Mouse (Mus musculus) heart, embryonic 15.5 days (tissue): Measurements from ENCODE around the gene Deup1. TPM values are rescaled to one million over a fixed set of nuclear protein-coding genes. Genes with fewer than 3 reads are reported as not detected.
"Not testable (repeated sequence)": the region's sequence is repeated elsewhere in the genome, so short reads cannot be mapped to it uniquely, and the experiment has no call there.

ENCODE experiments used
- ATAC-seq: fragments of 200-750 bp; cut with Nextera tagmentation; replicated peaks from 2 replicates; pipeline ENCODE4 v1.8.0; 2017; ENCODE audit warnings: low read depth, moderate TSS enrichment; ENCODE audit not compliant: insufficient number of reproducible peaks, insufficient read depth, low FRiP score
- H3K27ac ChIP-seq: fragments of 300-500 bp; sonication (generic); 2 replicates; pipeline ENCODE4 v1.5.1; 2015; ENCODE audit warnings: mild to moderate bottlenecking, inconsistent platforms
- H3K27me3 ChIP-seq: fragments of 300-500 bp; sonication (generic); 2 replicates; pipeline ENCODE4 v1.6.1; 2015; ENCODE audit warnings: inconsistent platforms
- H3K36me3 ChIP-seq: fragments of 300-500 bp; sonication (generic); 2 replicates; pipeline ENCODE4 v1.6.1; 2015; ENCODE audit warnings: mild to moderate bottlenecking, inconsistent platforms
- H3K4me1 ChIP-seq: fragments of 300-500 bp; sonication (generic); replicated peaks from 2 replicates; pipeline ENCODE4 v1.6.1; 2015; ENCODE audit warnings: inconsistent platforms
- H3K4me2 ChIP-seq: fragments of 300-500 bp; sonication (generic); 2 replicates; pipeline ENCODE4 v1.6.1; 2015; ENCODE audit warnings: inconsistent platforms, mild to moderate bottlenecking, moderate library complexity
- H3K4me3 ChIP-seq: fragments of 300-500 bp; sonication (generic); 2 replicates; pipeline ENCODE4 v1.5.1; 2015; ENCODE audit warnings: mild to moderate bottlenecking, inconsistent platforms
- H3K9ac ChIP-seq: fragments of 300-500 bp; sonication (generic); 2 replicates; pipeline ENCODE4 v1.6.1; 2015; ENCODE audit warnings: mild to moderate bottlenecking, inconsistent platforms
- H3K9me3 ChIP-seq: fragments of 300-500 bp; sonication (generic); replicated peaks from 2 replicates; pipeline ENCODE4 v1.6.1; 2016; ENCODE audit warnings: inconsistent platforms
- WGBS: fragments of 180-500 bp; shearing (Covaris S2); methylation state at CpG from one replicate; pipeline ENCODE4 v1.1.7; 2015; ENCODE audit warnings: mixed read lengths; 5-methylcytosine and 5-hydroxymethylcytosine counted together
- polyA plus RNA-seq: library from polyadenylated mRNA; unstranded; fragments of >200 nt; fragmentation: Nextera tagmentation; extraction: Ambion mirVana; gene quantifications from 2 replicates; pipeline ENCODE4 v1.2.1, GENCODE M21; 2015

The Deup1 gene
- polyA plus RNA-seq, 1 experiment from 2014 or later: 0.89 TPM

GRCm38 (mm10) chr9:15585956-15586355 is 41.8 kb downstream of the Deup1 start:
- no peak overlapping the region for H3K4me2 ChIP-seq
- WGBS: 75% methylated on average over 1 of the region's 1 CpGs
- ATAC-seq: no peak
- no peak overlapping the region for H3K27ac ChIP-seq
- no peaks in the 10 kb centered on the region for H3K36me3 ChIP-seq
- H3K4me1 ChIP-seq: no peaks in the 10 kb centered on the region
- H3K27me3 ChIP-seq: no peaks in the 10 kb centered on the region
- no peak overlapping the region for H3K9ac ChIP-seq
- no peak overlapping the region for H3K4me3 ChIP-seq
- no peaks in the 10 kb centered on the region for H3K9me3 ChIP-seq

DNA sequence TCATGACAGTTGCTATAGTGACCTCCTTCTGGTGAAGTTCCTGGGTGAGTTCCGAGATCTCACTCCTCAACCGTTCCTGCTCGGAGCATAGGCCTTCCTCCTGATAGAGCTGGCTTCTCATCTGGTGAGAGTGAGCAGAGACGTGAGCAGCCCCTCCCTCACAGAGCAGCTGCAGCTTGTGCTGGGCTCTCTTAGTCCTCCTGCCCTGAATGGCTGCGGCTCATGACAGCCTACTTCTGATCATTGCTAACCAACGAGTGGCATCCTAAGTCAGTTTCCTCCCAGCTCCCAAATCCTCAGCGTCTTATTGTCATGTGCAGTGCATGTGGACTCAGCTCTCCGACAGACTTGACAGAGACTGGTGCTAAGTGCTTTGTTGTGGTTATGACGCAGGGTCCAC is 43.5 kb downstream of the Deup1 start:
- Histone ChIP-seq H3K4me1 (no peaks in the 10 kb centered on the region), H3K4me2 (no peak overlapping the region), H3K36me3 (no peaks in the 10 kb centered on the region), H3K9me3 (no peaks in the 10 kb centered on the region), H3K4me3 (no peak overlapping the region), H3K27me3 (no peaks in the 10 kb centered on the region), H3K9ac (no peak overlapping the region), H3K27ac (no peak overlapping the region)
- WGBS: 69% methylated on average over 9 of the region's 9 CpGs
- no peak for ATAC-seq

GRCm38 (mm10) chr9:15582026-15582425 is 45.7 kb downstream of the Deup1 start:
- Histone ChIP-seq H3K9ac (no peak overlapping the region), H3K27me3 (no peaks in the 10 kb centered on the region), H3K4me1 (no peaks in the 10 kb centered on the region), H3K27ac (no peak overlapping the region), H3K36me3 (no peaks in the 10 kb centered on the region), H3K9me3 (no peaks in the 10 kb centered on the region), H3K4me3 (no peak overlapping the region), H3K4me2 (no peak overlapping the region)
- WGBS: 88% methylated on average over 5 of the region's 5 CpGs
- no peak for ATAC-seq

DNA sequence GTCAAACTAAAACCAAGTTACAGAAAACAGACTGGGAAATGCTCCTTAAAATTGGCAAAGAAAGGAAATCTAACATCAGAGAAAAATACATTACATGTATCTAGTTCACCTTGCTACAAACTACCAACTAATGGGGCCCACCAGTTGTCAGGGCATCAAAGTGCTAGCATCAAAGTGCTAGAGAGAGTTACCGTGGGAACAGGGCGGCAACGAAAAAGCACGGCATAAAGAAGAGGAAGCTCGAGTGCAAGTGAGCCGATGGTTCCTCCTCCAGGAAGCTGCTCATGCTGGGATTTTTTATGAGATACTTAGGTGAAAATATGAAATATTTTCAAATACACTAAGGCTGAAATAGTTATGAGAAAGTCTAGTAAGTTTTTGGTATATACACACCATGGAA is 47.6 kb downstream of the Deup1 start:
- 51% methylated on average over 6 of the region's 6 CpGs for WGBS
- no peaks in the 10 kb centered on the region for H3K27me3 ChIP-seq
- no peak overlapping the region for H3K9ac ChIP-seq
- no peak for ATAC-seq
- no peak overlapping the region for H3K4me2 ChIP-seq
- no peak overlapping the region for H3K27ac ChIP-seq
- H3K36me3 ChIP-seq: no peaks in the 10 kb centered on the region
- H3K9me3 ChIP-seq: no peaks in the 10 kb centered on the region
- H3K4me1 ChIP-seq: no peaks in the 10 kb centered on the region
- no peak overlapping the region for H3K4me3 ChIP-seq

GRCm38 (mm10) chr9:15578946-15579345 is 48.8 kb downstream of the Deup1 start:
- H3K4me2 ChIP-seq: no peak overlapping the region
- WGBS: 85% methylated on average over 9 of the region's 9 CpGs
- no peak overlapping the region for H3K27ac ChIP-seq
- H3K27me3 ChIP-seq: no peaks in the 10 kb centered on the region
- H3K4me1 ChIP-seq: no peaks in the 10 kb centered on the region
- H3K4me3 ChIP-seq: no peak overlapping the region
- no peaks in the 10 kb centered on the region for H3K36me3 ChIP-seq
- no peak overlapping the region for H3K9ac ChIP-seq
- H3K9me3 ChIP-seq: no peaks in the 10 kb centered on the region
- ATAC-seq: no peak

DNA sequence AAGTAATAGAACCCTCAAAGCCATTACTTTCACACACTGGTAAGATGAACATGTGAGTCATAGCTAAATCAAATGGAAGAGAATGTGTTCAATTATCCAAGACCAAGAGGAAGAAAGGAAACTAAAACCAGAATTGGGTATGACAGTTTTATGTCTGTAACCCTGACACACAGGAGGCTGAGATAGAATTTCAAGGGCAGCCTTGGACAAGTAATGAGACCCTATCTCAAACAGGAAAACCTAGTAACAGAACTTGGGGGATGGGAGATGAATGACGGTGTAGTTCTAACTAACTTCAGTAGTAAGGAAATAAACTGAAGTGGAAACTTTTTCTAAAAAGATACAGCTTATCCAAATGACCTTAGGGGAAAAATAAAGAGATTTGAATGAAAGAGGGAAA is 49.3 kb downstream of the Deup1 start:
- H3K4me3 ChIP-seq: no peak overlapping the region
- H3K4me1 ChIP-seq: no peaks in the 10 kb centered on the region
- no peak overlapping the region for H3K9ac ChIP-seq
- no peaks in the 10 kb centered on the region for H3K27me3 ChIP-seq
- 63% methylated on average over 1 of the region's 1 CpGs for WGBS
- no peaks in the 10 kb centered on the region for H3K9me3 ChIP-seq
- H3K27ac ChIP-seq: no peak overlapping the region
- H3K36me3 ChIP-seq: no peaks in the 10 kb centered on the region
- ATAC-seq: no peak
- H3K4me2 ChIP-seq: no peak overlapping the region

- Histone ChIP-seq H3K9me3 (no peaks in the 10 kb centered on the region), H3K4me1 (no peaks in the 10 kb centered on the region), H3K36me3 (no peaks in the 10 kb centered on the region), H3K9ac (no peak overlapping the region), H3K4me2 (no peak overlapping the region), H3K4me3 (no peak overlapping the region), H3K27ac (no peak overlapping the region), H3K27me3 (no peaks in the 10 kb centered on the region)
- ATAC-seq: no peak
- WGBS: 78% methylated on average over 13 of the region's 13 CpGs
Observed at GRCm38 (mm10) chr9:15574750-15575454, 52.8 kb downstream of the Deup1 start.

DNA sequence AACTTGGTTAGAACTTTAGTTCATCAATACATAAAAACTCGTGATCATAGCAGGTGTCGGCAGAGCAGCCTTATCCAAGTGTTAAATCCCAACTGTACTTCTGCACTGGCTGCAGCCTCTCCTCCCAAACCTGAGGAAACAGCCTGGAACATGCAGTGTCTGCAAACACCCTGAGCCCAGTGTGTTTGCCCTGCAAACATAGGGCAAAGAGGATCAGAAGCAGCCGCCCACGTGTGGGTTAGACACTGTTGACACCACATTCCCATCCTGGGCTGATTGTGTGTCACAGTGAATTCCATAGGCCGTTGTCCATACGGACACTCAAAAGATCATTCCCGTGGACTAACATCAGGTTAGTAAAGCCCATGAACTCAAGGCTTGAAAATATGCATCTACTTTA is 65.4 kb downstream of the Deup1 start:
- Histone ChIP-seq H3K4me2 (no peak overlapping the region), H3K9ac (no peak overlapping the region), H3K27me3 (no peaks in the 10 kb centered on the region), H3K4me3 (no peak overlapping the region), H3K36me3 (no peaks in the 10 kb centered on the region), H3K27ac (no peak overlapping the region), H3K9me3 (no peaks in the 10 kb centered on the region), H3K4me1 (no peaks in the 10 kb centered on the region)
- WGBS: 73% methylated on average over 7 of the region's 7 CpGs
- ATAC-seq: no peak

- H3K4me2 ChIP-seq: no peak overlapping the region
- no peaks in the 10 kb centered on the region for H3K4me1 ChIP-seq
- WGBS: 63% methylated on average over 3 of the region's 3 CpGs
- no peaks in the 10 kb centered on the region for H3K9me3 ChIP-seq
- H3K9ac ChIP-seq: no peak overlapping the region
- no peaks in the 10 kb centered on the region for H3K36me3 ChIP-seq
- H3K27me3 ChIP-seq: no peaks in the 10 kb centered on the region
- H3K27ac ChIP-seq: no peak overlapping the region
- no peak overlapping the region for H3K4me3 ChIP-seq
- ATAC-seq: no peak
Observed at GRCm38 (mm10) chr9:15560451-15560850, 67.3 kb downstream of the Deup1 start.

- WGBS: 81% methylated on average over 8 of the region's 8 CpGs
- Histone ChIP-seq H3K4me2 (no peak overlapping the region), H3K9me3 (no peaks in the 10 kb centered on the region), H3K4me3 (no peak overlapping the region), H3K36me3 (no peaks in the 10 kb centered on the region), H3K9ac (no peak overlapping the region), H3K27ac (no peak overlapping the region), H3K4me1 (no peaks in the 10 kb centered on the region), H3K27me3 (no peaks in the 10 kb centered on the region)
- ATAC-seq: no peak
Observed at GRCm38 (mm10) chr9:15553322-15553721, 74.4 kb downstream of the Deup1 start.

- 73% methylated on average over 15 of the region's 15 CpGs for WGBS
- no peak overlapping the region for H3K4me2 ChIP-seq
- no peaks in the 10 kb centered on the region for H3K4me1 ChIP-seq
- no peaks in the 10 kb centered on the region for H3K27me3 ChIP-seq
- H3K27ac ChIP-seq: no peak overlapping the region
- H3K4me3 ChIP-seq: no peak overlapping the region
- H3K9me3 ChIP-seq: no peaks in the 10 kb centered on the region
- ATAC-seq: no peak
- no peak overlapping the region for H3K9ac ChIP-seq
- no peaks in the 10 kb centered on the region for H3K36me3 ChIP-seq
Observed at GRCm38 (mm10) chr9:15551933-15552851, 75.5 kb downstream of the Deup1 start.

DNA sequence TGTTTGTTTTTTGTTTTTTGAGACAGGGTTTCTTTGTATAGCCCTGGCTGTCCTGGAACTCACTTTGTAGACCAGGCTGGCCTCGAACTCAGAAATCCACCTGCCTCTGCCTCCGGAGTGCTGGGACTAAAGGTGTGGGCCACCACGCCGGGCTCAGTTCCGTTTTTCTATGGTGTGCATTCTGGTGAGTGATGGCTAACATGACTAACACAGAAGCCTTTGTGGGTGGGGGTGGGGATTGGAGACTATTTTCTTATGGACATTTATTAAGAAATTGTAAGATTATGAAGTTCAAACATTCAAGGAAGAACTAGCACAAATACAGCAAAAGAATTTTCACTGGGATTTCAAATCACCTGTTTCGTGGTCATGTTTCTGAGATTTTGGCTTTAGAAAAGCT is 76.7 kb downstream of the Deup1 start:
- H3K27ac ChIP-seq, H3K4me3 ChIP-seq, H3K27me3 ChIP-seq, H3K4me1 ChIP-seq, ATAC-seq, H3K36me3 ChIP-seq, H3K9me3 ChIP-seq, H3K4me2 ChIP-seq, H3K9ac ChIP-seq: not testable (repeated sequence)
- WGBS: 84% methylated on average over 6 of the region's 6 CpGs
